Mouse (Mus musculus) fibroblast of lung, adult 2 months (primary cell): ENCODE results near the gene Abhd6.
"Not testable (repeated sequence)": the region's sequence is repeated elsewhere in the genome, so short reads cannot be mapped to it uniquely, and the experiment has no call there.

Experiments used
- DNase-seq: peaks from one replicate; pipeline ENCODE4 v3.0.0-alpha.2; 2011; ENCODE audit warnings: low read depth

The Abhd6 gene

DNA sequence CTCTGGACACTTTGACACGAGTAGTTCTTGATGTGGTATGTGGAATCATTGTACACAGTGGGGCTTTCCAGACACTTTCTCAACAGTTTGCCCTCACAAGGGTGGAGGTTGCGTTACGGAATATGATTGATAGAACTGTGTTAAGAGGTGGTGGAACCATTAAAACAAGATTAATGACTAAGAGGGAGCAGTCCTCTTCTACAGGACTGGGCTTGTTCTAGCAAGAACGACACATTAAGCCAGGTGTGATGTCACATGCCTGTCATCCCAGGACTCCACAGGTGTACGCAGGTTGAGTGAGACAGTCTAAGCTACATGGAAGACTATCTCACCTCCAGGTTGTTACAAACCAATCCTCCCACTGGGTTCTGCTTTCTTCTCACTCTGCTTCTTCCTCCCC is 3.3 kb upstream of the Abhd6 start:
- no peak for DNase-seq

DNA sequence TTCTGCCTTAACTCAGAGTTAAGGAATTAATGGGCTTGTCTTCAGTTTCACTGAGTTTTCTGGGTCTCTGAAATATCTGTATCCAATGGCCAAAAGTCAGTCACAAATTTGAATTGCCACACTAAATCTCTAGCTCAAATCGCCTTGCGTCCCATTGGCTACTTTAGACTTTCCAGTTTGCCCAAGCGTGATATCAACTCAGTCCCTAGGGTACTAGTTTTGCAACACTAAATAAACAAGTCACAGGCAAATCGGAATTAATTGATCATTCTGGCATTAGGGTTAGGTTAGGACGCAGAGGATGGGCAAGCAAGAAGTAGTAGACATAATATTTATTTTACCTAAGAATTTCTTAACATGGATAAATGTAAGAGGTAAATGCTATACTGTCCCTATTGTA is 2.5 kb upstream of the Abhd6 start:
- DNase-seq: no peak

DNA sequence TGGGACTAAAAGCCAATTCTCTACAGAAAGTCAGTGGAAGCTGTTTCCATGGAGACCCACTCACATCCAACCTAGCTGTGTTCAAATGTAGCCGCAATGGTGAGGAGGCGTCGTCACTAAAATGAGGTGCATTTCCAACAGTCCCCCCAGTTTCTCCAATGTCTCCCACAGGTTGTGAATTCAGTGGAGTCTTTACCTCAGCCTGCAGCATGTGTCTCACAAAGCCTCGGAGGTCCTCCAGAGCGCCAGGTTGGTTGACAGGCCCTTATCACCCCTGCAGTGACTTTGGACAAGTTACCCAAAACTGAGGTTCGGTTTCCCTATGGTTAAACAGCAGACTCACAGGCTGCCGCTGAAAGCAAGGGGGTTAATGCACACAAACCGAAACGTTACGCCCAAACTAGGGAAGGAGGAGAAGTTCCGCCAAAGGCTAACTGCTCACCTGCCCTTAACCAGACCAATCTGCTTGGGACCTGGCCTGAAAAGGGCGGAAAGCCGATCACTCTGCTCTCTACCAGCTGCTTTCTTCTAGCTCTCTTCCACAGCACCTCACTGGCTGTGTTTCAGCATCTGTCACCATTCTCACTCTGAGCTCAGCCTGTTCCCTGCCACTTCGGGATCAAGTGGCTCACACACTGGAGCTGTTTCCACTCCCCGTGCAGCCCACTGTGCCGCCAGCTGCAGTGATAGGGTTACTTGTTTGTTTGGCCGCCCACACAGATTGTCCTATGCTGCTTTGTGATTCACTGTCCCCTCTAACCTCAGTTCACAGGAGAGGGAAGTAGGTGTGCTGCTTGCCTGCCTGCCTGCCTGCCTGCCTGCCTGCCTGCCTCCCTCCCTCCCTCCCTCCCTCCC is 1.6 kb upstream of the Abhd6 start:
- no peak for DNase-seq

DNA sequence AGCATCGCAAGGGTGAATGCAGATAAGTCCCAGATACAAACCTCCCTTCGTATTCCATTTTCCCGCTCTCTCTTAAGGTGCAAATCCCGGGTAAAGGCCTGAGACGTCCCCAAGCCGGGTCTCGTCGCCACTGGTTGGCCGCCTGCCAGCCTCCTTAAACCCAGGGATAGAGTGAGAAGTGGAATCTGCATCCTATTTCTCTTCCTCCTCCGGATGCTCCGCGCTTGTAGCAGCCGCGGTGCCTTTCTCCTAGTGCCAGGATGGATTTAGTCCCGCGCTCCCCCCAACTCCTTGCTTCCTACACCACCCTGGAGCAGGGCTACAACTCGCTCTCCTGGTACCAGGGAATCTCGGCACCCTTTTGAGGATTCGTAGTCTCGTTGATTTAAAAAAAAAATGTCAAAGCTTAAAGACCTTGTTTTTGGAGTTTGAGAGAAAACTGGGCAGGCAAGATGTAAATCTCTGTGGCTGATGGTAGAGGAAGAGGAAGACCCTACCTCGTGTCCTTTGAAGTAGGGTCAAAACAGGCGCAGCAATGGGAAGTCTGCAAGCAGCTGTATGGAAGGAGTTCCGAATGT is 480 bp downstream of the Abhd6 start:
- DNase-seq: no peak

DNA sequence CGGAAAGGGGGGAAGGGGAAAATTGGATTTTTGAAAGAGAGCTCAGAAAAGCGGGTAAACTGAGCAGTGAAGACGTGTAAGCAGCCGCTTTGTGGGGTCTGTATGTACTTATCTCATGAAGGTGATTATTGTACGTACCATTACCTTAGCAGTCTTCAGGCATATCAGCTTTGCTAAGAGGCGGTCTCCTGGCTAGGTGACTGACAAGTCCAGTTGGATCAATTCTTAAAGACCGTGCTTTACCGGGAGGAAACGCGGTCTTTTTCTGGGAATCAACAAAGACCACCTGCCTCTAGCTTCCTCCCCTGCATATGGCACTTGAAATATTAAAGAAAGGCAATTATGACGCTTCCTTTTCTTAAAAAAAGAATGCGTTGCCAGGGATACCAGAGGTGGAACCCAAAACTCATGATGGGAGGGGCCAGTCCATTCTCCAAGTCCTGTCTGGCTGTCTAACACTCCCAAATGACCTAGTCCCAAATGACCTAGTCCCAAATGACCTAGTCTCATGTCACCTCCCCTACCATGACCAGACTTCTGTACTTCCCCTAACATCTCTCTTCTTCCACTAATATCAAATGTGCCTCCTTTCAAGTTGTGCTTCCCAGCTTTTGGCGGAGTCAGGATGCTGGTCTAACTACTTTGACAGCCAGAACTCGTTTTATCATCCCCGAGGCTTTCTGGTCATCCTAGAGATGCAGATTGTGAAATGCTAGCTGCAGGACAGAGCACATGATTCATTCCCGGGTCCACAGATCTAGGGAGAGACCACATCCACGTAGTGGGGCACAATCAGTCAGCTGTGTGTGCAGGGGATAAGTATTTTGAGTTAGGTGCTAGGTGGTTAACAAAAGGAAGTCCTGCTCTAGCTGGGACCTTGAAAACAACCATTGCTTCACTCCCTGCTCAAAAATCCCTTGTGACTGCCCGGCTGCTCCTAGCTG is 1.3 kb downstream of the Abhd6 start:
- DNase-seq: no peak

DNA sequence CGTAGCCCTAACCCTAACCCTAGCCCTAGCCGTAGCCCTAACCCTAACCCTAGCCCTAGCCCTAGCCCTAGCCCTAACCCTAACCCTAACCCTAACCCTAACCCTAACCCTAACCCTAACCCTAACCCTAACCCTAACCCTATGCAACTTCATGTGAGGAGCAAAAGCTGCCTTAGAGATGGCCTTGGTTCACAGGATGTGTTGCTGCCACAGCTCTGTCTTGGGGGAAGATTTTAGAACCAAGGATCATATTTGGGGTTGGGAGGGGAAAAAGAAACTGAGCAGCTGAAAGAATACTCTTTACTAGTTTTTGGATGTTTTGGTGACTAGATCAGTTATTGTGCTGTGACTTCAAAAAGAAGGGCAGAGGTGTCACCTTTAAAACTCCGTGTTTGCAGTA is 3.4 kb downstream of the Abhd6 start:
- DNase-seq: not testable (repeated sequence)

DNA sequence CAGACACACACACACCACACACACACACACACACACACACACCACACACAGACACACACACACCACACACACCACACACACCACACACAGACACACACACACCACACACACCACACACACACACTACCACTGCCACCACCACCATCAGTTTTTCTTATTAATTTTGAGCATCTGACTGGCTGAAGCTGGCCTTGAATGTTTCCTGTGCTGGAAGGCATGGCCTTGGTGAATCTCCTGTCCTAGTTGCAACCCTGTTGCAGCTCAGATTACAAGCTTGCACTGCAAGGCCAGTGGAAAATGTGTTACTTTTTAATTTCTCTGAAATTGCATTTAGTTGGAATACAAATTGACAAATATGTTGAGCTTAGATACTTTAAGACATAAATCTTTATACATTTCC is 4.4 kb downstream of the Abhd6 start:
- no peak for DNase-seq

DNA sequence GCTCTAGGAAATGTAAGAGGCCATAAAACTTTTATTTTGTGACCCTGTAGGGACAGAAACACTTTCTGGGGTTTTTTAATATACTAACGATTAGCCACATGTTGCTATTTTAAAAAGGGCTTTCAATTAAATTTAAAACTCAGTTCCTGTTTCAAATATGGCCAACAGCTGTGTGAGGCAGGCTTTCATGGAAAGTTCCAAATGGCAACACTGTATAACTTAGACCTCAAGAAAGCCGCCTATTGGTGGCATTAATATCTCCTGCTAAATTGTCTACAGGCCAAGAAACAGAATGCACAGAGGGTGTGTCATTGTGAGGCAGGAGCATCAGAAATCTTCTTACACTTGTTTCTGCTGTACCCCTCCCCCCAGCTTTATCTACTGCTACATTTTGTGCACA is 4.8 kb downstream of the Abhd6 start:
- no peak for DNase-seq

DNA sequence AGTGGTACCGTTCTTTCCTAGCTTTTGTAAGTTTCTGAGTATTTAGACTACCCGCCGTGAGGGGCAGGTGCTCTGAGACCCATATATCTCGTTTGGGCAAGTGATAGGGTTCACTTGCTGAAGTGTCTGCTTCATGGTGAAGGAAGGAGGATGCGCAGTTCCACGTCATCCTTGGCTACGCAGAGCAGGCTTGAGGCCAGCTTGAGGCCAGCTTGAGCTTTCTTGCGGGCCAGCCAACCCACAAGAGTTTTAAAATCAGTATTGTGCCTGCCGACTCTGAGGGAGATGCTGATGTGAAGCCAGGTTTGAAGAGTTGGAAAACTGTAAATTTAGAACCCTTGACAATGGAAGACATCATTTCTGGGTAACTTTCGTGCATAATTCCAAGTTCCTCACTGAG is 5.2 kb downstream of the Abhd6 start:
- DNase-seq: no peak

DNA sequence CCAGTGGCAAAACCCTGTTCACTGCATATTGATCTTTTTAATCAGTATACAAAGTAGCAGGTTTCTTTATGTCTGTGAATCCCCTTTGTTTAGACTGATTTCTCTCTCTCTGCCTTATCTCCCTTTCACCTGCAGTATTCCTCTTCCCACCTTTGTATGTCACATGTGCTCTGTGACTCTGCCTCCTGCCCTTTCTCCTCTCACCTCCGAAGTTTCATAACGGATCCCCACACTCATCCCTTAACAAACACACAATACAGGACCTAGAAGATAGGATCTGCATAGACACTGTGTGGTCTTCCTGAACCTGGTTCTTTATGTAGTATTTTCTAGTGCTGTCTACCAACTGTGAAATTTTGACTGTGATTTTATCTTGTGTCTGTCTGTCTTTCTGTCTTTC is 8.6 kb downstream of the Abhd6 start:
- no peak for DNase-seq

DNA sequence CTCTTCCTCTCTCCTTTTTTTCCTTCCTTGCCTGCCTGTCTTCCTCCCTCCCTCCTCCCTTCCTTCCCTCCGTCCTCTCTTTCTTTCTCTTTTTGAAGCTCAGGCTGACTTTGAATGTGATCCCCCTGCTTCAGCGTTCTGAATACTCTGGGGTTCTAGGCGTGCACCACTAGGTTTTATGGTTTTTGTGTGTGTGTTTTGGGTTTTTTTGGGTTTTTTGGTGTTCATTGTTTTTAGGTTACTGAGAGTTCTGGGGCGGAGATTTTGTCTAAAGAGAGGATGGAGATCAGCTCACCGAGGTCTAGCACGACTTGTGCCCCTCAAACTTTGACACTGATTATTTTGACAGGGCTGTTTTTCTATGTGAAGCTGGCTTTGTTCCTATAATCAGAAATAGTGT is 9.2 kb downstream of the Abhd6 start:
- DNase-seq: no peak

DNA sequence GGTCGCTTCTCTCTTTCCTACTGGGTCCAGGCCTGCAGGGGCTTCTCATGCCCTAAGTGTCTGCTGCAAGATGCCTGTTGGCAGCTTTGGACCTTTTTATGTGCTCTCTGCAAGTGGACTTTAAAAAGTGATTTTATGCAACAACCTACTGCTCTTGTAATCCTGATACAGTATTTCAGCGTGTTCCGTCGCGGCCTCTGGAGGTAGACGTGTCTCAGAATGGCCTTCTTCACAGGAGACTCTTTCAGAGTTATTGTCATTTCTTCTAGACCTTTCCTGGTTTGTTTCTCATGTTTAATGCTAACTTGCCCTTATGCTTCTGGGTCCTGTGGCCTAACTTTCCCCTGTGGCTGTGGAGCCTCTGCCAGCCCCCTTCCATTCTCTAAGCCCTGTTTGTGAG is 13.1 kb downstream of the Abhd6 start:
- no peak for DNase-seq

DNA sequence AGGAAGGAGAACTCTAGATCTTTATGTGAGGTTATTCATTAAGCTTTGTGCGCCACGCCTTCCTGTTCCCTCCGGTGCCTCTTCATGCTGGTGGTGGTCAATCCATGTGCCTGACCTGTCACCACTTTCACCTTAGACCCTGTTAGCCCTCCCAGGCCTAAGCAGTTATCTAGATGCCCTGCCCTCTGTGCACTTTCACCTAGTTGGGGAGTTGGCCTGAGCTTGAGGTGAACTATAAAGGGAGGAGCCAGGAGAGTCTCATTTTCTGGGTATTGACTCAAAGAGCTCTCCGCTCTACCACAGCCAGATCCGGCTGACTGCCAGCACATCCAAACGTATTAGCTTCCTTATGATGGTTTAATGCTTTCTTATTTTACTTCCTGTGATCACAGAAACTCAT is 13.6 kb downstream of the Abhd6 start:
- DNase-seq: no peak

DNA sequence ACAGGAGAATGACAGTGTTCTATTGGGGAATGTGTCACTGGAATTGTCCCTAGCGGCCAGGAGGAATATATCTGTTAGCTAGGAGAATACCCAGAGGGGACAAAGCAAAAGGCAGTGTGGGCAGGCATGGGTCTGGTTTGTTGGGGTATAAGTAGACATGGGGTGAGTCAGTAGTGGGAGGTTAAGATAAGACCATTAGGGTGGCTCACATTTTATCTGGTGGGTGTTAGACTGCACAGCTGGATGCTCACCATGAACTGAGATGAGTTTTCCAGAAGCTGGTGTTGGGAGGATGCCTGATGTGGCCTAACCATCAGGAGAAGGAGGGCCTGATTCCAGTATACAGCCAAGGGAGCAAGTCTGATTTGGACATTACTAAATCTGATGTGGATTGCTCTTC is 14.2 kb downstream of the Abhd6 start:
- DNase-seq: no peak

DNA sequence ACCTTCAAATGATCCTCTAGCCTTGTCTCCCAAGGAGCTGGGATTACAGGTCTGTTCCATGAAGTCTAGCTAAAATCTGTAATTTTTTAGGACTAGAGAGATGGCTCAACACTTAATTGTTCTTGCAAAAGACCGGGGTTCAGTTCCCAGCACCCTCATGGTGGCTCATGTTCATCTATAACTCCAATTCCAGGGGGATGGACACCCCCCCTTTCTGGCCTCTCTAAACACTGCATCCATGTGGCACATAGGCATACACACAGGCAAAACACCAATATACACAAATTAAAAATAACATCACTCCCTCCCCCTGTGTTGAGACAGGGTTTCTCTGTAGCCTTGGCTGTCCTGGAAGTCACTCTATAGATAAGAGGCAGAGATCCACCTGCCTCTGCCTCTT is 17.3 kb downstream of the Abhd6 start:
- DNase-seq: no peak

DNA sequence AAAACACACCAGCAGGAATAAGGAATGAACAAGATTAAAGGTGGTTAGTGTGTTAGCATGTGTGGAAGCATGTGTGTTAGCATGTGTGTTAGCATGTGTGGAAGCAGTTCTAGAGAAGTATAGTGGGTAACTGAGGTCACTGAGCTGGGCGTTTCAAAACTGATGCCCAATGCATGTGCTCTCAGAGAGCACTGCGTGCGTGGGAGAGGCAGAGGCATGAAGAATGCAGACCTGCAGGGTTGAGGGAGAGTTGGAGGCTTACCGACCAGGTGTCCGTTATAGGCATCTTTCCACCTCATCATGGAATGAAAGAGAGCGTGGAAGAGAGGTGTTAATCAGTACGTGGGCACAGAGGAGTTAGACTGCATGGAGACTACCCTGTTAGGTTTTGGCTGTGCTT is 17.8 kb downstream of the Abhd6 start:
- no peak for DNase-seq

DNA sequence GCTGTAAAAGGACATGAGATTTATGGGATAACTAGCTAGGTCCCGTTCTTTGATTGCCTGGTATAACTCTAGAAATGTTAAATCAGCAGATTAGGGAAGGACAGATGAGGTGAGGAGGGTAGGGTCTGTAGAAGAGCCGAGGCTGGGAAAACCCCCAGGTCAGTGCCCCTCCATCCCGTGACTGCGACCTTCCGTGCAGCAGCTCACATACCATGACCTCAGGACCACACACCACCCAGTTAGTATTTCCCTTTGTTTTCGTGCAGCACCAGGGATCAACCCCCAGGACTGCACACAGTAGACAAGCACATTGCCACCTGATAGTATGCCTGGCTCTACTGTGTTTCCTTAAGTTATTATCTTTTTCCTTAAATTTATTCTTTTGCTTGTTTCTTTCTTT is 21.8 kb downstream of the Abhd6 start:
- no peak for DNase-seq

DNA sequence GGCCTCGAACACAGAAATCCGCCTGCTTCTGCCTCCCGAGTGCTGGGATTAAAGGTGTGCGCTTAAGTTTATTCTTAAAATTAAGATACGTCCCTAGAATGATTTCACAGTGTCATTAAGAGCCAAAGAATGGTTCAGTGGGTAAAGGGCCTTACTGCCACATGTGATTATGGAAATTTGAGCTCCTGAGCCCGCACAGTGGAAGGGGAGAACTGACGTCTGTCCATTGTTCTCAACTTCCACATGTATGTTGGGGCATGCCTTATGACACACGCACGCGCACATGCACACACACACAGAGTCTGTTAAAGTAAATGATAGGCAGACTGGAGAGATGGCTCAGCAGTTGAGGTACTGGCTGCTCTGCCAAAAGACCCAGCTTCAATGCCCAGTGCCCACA is 22.2 kb downstream of the Abhd6 start:
- no peak for DNase-seq

DNA sequence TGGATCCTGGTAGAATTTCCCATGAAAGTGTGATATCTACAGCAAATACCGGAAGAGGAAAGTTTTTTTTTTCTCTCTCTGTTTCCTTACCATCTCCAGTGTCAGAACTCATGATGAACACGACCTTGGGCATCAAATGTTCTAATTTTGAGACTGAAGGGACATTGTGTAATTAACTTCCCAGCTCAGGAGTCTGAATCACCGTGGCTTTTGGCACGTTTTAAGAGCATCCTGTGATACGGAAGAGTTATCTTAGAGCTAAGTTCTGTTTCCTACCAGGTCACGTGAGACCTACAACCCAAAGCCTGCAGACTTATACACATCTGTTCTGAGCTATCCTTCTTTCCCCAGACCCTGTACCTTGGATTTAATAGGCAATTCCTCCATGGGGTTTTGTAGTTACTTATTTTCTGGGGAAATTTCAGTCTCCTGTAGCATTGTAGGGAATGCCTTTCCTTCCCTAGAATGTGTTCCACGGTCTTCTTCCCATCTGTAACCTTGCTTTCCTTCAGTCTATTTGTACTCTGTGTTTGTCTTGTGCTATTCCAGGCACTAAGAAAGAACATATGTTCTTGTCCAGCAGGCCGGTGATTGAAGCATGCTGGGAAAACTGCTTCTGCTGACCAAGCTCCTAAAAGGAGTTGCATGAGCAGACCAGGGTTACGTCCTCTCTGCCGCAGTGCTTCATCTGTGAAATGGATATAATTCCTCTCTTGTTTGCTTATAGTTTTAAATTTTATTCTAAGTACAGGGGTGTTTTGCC is 24.2 kb downstream of the Abhd6 start:
- no peak for DNase-seq

DNA sequence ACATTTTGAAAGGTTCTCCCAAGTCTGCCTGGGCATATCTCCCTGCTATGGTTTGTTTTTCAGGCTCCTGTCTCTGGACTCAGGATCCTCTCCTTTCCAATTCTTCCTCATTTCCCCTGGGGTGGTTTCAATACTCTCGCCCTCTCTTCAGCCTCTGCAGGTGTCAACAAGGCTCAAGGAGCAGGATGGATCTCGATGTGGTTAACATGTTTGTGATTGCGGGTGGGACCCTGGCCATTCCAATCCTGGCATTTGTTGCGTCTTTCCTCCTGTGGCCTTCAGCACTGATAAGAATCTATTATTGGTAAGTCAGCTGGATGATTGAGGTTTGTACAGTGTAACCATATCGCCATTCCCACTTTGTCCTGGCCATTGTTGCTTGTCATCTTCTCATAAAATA is 25.4 kb downstream of the Abhd6 start:
- DNase-seq: no peak

DNA sequence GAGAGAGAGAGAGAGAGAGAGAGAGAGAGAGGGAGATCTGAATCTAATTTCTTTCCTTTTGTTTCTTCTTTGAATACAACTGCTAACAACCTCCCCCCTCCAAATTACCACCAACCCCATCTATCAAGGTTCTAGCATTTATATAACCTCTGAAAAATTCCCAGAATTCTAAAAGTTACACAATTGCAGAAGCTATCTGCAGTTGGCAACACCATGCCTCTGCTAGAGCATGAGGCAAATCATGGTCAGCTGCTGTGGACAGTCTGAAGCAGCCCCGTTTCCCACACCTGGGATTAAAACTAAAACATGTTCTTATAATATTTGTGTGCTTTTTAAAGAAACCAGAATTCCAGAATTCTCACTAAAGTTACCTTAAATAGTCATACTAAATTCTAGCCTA is 27.1 kb downstream of the Abhd6 start:
- DNase-seq: no peak

DNA sequence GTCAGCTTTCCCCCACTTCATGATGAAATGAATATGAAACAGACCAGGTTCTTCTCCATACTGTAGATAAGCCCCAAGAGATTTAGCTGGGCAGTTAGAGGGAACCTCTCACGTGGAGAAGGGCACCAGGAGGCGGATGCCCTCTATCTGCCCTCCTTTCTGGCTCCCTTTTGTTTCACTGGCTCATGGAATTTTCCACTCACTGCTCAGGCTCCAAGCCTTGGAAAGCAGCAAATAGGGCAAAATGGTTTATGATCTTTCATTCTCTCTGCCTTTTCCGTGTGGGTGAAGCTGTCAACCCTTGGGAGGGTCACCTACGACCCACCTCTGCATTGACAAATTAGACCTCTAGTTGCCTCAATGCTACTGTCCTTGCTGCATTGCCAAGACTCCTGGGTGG is 27.8 kb downstream of the Abhd6 start:
- no peak for DNase-seq
